Mouse (Mus musculus) CD4-positive naive resting alpha-beta T cell, adult 76 days (primary cell): ENCODE measurements around the gene Actg1. TPM values are rescaled to one million over a fixed set of nuclear protein-coding genes. Genes with fewer than 3 reads are reported as not detected.

Source experiments
- total RNA-seq: library from RNA; stranded (reverse); gene quantifications from one replicate; pipeline ENCODE4 v1.2.4, GENCODE M21; 2023

The Actg1 gene
- total RNA-seq, result 1,148 TPM

DNA sequence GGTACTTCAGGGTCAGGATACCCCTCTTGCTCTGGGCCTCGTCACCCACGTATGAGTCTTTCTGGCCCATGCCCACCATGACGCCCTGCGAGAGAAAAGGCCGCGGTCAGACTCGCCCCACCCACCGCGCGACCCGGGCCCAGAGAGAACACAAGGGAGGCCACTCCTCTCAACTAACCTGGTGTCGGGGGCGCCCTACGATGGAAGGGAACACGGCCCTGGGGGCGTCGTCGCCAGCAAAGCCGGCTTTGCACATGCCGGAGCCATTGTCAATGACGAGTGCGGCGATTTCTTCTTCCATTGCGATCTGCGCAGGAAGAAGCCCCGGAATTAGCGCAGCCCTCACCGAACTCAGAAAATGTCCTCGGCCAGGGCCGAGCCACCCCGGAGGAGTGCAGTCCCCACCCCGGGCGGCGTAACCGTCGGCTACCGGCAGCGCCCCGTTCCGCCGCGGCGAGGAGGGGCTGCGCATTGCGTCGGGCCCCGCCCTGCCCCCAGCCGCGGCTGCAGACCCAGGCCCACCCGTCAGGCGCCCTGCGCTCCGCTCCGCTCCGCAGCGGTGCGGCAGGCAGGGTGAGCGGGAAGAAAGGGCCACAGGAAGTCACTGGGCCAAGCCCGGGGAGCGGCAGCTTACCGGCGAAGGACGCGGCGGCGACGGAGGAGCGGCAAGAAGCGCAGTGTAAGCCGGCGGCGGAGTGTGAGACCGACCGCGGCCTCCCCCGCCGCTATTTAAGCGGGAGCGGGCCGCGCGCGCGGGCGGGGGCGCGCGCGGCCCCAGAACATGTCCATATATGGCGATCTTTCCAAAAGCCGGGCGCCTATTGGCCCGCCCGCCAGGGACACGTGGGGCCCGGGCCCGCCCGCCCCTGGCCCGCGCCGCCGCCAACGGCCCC, at the start of gene Actg1:
Gene Actg1 (minus strand): TSS at position 752 of the 893 bp plus-strand sequence.

DNA sequence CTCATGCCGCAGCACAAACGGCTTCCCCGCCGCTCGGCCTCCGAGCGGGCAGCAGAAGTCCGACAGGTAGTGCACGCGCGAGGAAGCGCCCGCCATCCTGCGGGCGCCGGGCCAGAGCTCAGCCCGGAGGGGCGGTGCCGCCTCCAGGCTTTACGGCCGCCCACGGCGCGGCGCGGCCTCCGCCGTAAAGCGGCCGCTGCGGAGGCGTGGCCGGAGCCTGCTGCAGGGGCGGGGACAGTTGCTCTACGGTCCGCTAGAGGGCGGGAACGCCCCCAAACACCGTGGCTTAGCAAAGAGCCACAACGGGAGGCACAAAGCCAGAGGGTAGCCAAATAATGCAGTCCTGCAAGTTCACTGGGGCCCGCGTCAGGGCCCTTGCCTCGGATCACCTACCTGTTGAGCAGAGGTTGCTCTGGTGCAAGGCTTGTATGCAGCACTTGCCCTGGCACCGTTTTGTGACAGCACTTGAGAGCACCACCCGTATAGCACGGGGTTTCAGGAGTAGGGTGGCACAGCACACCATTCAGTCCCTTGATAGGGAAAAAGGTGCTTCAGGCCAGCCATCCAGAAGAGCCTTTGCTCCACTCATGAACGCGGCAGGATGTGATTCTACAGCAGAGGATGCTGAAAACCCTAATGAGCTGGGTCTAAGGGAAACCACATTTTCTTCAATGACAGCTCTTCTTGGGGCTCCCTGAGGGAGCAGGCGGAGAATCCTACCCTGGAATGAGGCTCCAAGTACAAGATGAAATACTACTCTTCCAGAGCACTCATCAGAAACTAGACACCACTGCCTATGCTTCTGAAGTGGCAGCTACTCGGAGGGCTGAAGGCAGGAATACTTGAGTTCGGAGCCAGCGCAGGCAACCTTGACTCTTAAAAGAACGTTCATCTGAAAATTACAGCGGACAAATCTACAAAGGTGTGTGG, 30.5 kb upstream of the Actg1 start, which contains the start of gene Faap100:
Gene Faap100 (minus strand): TSS at position 154 of the 930 bp plus-strand sequence.

DNA sequence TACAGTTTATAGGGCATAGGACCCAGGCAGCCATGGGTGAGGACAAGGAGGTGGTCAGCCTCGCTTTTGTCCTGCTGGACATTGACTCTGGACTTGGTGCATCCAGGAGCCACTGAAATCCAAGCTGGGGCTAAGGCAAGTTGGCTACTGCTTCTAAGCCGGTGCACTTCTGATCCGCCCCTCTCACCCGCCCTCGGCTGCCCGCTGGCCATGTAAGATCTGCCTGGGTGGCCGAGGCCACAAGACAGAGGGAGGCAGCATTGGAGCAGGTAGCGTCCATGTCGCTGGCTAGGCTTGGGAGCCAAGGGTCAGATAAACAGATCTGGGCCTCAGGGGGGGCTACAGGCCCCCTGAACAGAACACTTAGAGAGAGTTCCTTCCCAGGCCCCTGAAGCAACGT, 13.0 kb upstream of the Actg1 start, which contains the start of gene Fscn2:
Gene Fscn2 (plus strand): TSS at position 240 of the 400 bp plus-strand sequence.

Other genes with a start within 250 kb of the Actg1 start
- gene Tepsin, start 249.8 kb downstream of the Actg1 start, total RNA-seq, result 15.2 TPM
- gene Ndufaf8, start 249.6 kb downstream of the Actg1 start, total RNA-seq, result 47.3 TPM
- 102 TPM for gene Slc38a10, start 197.2 kb downstream of the Actg1 start, total RNA-seq
- gene Bahcc1, start 115.6 kb downstream of the Actg1 start, total RNA-seq, result 0.32 TPM
- gene Fscn2, start 13.0 kb upstream of the Actg1 start, total RNA-seq, result 1.1 TPM
- 25.7 TPM for gene Faap100, start 30.2 kb upstream of the Actg1 start, total RNA-seq
- 58.8 TPM for gene Nploc4, start 89.2 kb upstream of the Actg1 start, total RNA-seq
- gene Tspan10, start 94.1 kb upstream of the Actg1 start, total RNA-seq, result 57.3 TPM
- 0.67 TPM for gene Pde6g, start 105.0 kb upstream of the Actg1 start, total RNA-seq
- 3.7 TPM for gene Oxld1, start 109.5 kb upstream of the Actg1 start, total RNA-seq
- gene Ccdc137, start 109.6 kb upstream of the Actg1 start, total RNA-seq, result 35.0 TPM
- gene Arl16, start 119.1 kb upstream of the Actg1 start, total RNA-seq, result 12.6 TPM
- gene Mrpl12, start 136.1 kb upstream of the Actg1 start, total RNA-seq, result 32.6 TPM
- 9.1 TPM for gene Slc25a10, start 143.3 kb upstream of the Actg1 start, total RNA-seq
- not detected for gene Gcgr, start 182.2 kb upstream of the Actg1 start, total RNA-seq
- 37.9 TPM for gene Mcrip1, start 201.2 kb upstream of the Actg1 start, total RNA-seq
- gene Ppp1r27, start 202.6 kb upstream of the Actg1 start, total RNA-seq, result not detected
- gene P4hb, start 224.7 kb upstream of the Actg1 start, total RNA-seq, result 114 TPM
- gene Arhgdia, start 233.1 kb upstream of the Actg1 start, total RNA-seq, result 372 TPM
- 104 TPM for gene Alyref, start 249.8 kb upstream of the Actg1 start, total RNA-seq
- 57.5 TPM for gene Anapc11, start 249.9 kb upstream of the Actg1 start, total RNA-seq